Mouse (Mus musculus) forebrain, embryonic 12.5 days (tissue): ENCODE results near the gene Smyd3. TPM values are rescaled to one million over a fixed set of nuclear protein-coding genes. Genes with fewer than 3 reads are reported as not detected.

Experiments
- ATAC-seq: fragments of 200-750 bp; cut with Nextera tagmentation; 2 replicates; pipeline ENCODE4 v1.8.0; 2017; ENCODE audit warnings: moderate TSS enrichment; ENCODE audit not compliant: low FRiP score
- H3K27ac ChIP-seq: fragments of 300-500 bp; sonication (generic); 2 replicates; pipeline ENCODE4 v1.5.1; 2016; ENCODE audit warnings: mild to moderate bottlenecking
- H3K27me3 ChIP-seq: fragments of 300-500 bp; sonication (generic); 2 replicates; pipeline ENCODE4 v1.6.1; 2016; ENCODE audit warnings: mild to moderate bottlenecking
- H3K36me3 ChIP-seq: fragments of 300-500 bp; sonication (generic); replicated peaks from 2 replicates; pipeline ENCODE4 v1.6.1; 2016; ENCODE audit warnings: mild to moderate bottlenecking
- H3K4me1 ChIP-seq: fragments of 300-500 bp; sonication (generic); 2 replicates; pipeline ENCODE4 v1.6.1; 2016
- H3K4me2 ChIP-seq: fragments of 300-500 bp; sonication (generic); 2 replicates; pipeline ENCODE4 v1.6.1; 2016; ENCODE audit warnings: mild to moderate bottlenecking, moderate library complexity
- H3K4me3 ChIP-seq: fragments of 300-500 bp; sonication (generic); replicated peaks from 2 replicates; pipeline ENCODE4 v1.5.1; 2016; ENCODE audit warnings: mild to moderate bottlenecking
- H3K9ac ChIP-seq: fragments of 300-500 bp; sonication (generic); 2 replicates; pipeline ENCODE4 v1.6.1; 2016; ENCODE audit warnings: mild to moderate bottlenecking
- H3K9me3 ChIP-seq: fragments of 300-500 bp; sonication (generic); 2 replicates; pipeline ENCODE4 v1.6.1; 2016
- WGBS: fragments of 180-500 bp; shearing (Covaris S2); methylation state at CpG from one replicate; pipeline ENCODE4 v1.1.7; 2016; 5-methylcytosine and 5-hydroxymethylcytosine counted together
- polyA plus RNA-seq: library from polyadenylated mRNA; unstranded; fragments of >200 nt; fragmentation: Nextera tagmentation; extraction: Ambion mirVana; gene quantifications from 2 replicates; pipeline ENCODE4 v1.2.1, GENCODE M21; 2016

The Smyd3 gene
- polyA plus RNA-seq, 1 experiment from 2014 or later, result 13.5 TPM

GRCm38 (mm10) chr1:179129995-179130394 lies 387.8 kb downstream of the Smyd3 start:
- H3K9me3 ChIP-seq, result 0 out of 2 replicates have a peak, but pooled peaks cover 10% of the 10 kb centered on the region
- H3K27ac ChIP-seq, result no peak overlapping the region
- H3K36me3 ChIP-seq, result no peaks in the 10 kb centered on the region
- no peak overlapping the region for H3K4me3 ChIP-seq
- no peak overlapping the region for H3K4me2 ChIP-seq
- no peak for ATAC-seq
- H3K27me3 ChIP-seq, result no peaks in the 10 kb centered on the region; the same call in 1 of the 2 replicates
- no peaks in the 10 kb centered on the region for H3K4me1 ChIP-seq
- no peak overlapping the region for H3K9ac ChIP-seq
- 94% methylated on average over 5 of the region's 5 CpGs for WGBS

- 78% methylated on average over 3 of the region's 3 CpGs for WGBS
- Histone ChIP-seq H3K27me3 (no peaks in the 10 kb centered on the region; the same call in 1 of the 2 replicates), H3K9me3 (no peaks in the 10 kb centered on the region), H3K4me3 (no peak overlapping the region), H3K9ac (no peak overlapping the region), H3K36me3 (no peaks in the 10 kb centered on the region), H3K27ac (no peak overlapping the region), H3K4me2 (no peak overlapping the region), H3K4me1 (no peaks in the 10 kb centered on the region)
- ATAC-seq, result no peak
These were observed 391.6 kb downstream of the Smyd3 start for GRCm38 (mm10) chr1:179126287-179126686.

- Histone ChIP-seq H3K9me3 (no peaks in the 10 kb centered on the region), H3K9ac (no peak overlapping the region), H3K4me1 (peaks cover 8% of the 10 kb centered on the region; the same call in 1 of the 2 replicates), H3K36me3 (no peaks in the 10 kb centered on the region), H3K4me3 (no peak overlapping the region), H3K27me3 (peaks cover 12% of the 10 kb centered on the region; the same call in 1 of the 2 replicates), H3K27ac (no peak overlapping the region), H3K4me2 (no peak overlapping the region)
- ATAC-seq, result no peak
- 78% methylated on average over 11 of the region's 11 CpGs for WGBS
These were observed 395.2 kb downstream of the Smyd3 start for GRCm38 (mm10) chr1:179122476-179123229.

GRCm38 (mm10) chr1:179120217-179120966 lies 397.4 kb downstream of the Smyd3 start:
- no peak overlapping the region for H3K27ac ChIP-seq
- ATAC-seq, result no peak
- 32% methylated on average over 9 of the region's 9 CpGs for WGBS
- no peak overlapping the region for H3K9ac ChIP-seq
- H3K9me3 ChIP-seq, result no peaks in the 10 kb centered on the region
- H3K4me2 ChIP-seq, result no peak overlapping the region
- H3K4me3 ChIP-seq, result no peak overlapping the region
- no peaks in the 10 kb centered on the region for H3K36me3 ChIP-seq
- H3K27me3 ChIP-seq, result peaks cover 12% of the 10 kb centered on the region; the same call in 1 of the 2 replicates
- peaks cover 8% of the 10 kb centered on the region; the same call in 1 of the 2 replicates for H3K4me1 ChIP-seq

GRCm38 (mm10) chr1:179118673-179119072 lies 399.2 kb downstream of the Smyd3 start:
- WGBS, result 86% methylated on average over 7 of the region's 7 CpGs
- no peak for ATAC-seq

GRCm38 (mm10) chr1:179116729-179117663 lies 400.8 kb downstream of the Smyd3 start:
- no peak overlapping the region for H3K27ac ChIP-seq
- 87% methylated on average over 10 of the region's 10 CpGs for WGBS

More at GRCm38 (mm10) chr1:179118673-179119072, 399.2 kb downstream of the Smyd3 start:
- H3K4me2 ChIP-seq, result no peak overlapping the region
- no peaks in the 10 kb centered on the region for H3K36me3 ChIP-seq
- H3K4me1 ChIP-seq, result peaks cover 8% of the 10 kb centered on the region; the same call in 1 of the 2 replicates
- no peak overlapping the region for H3K9ac ChIP-seq
- H3K4me3 ChIP-seq, result no peak overlapping the region
- no peak overlapping the region for H3K27ac ChIP-seq
- peaks cover 17% of the 10 kb centered on the region; the same call in 1 of the 2 replicates for H3K27me3 ChIP-seq
- H3K9me3 ChIP-seq, result 0 out of 2 replicates have a peak, but pooled peaks cover 6% of the 10 kb centered on the region

GRCm38 (mm10) chr1:179114833-179115495 lies 402.9 kb downstream of the Smyd3 start:
- Histone ChIP-seq H3K9me3 (0 out of 2 replicates have a peak, but pooled peaks cover 9% of the 10 kb centered on the region), H3K4me3 (no peak overlapping the region), H3K4me2 (no peak overlapping the region), H3K27ac (no peak overlapping the region), H3K4me1 (0 out of 2 replicates have a peak, but pooled peaks cover under 1% of the 10 kb centered on the region), H3K27me3 (peaks cover 46% of the 10 kb centered on the region), H3K9ac (no peak overlapping the region), H3K36me3 (no peaks in the 10 kb centered on the region)
- WGBS, result 93% methylated on average over 7 of the region's 7 CpGs
- ATAC-seq, result no peak

More at GRCm38 (mm10) chr1:179116729-179117663, 400.8 kb downstream of the Smyd3 start:
- Histone ChIP-seq H3K4me1 (peaks cover 8% of the 10 kb centered on the region; the same call in 1 of the 2 replicates), H3K9ac (no peak overlapping the region), H3K27me3 (peaks cover 33% of the 10 kb centered on the region), H3K9me3 (0 out of 2 replicates have a peak, but pooled peaks cover 9% of the 10 kb centered on the region), H3K36me3 (no peaks in the 10 kb centered on the region), H3K4me2 (no peak overlapping the region), H3K4me3 (no peak overlapping the region)
- ATAC-seq, result no peak

- no peak overlapping the region for H3K4me3 ChIP-seq
- 0 out of 2 replicates have a peak, but pooled peaks cover 9% of the 10 kb centered on the region for H3K9me3 ChIP-seq
- 94% methylated on average over 3 of the region's 3 CpGs for WGBS
- peaks cover 52% of the 10 kb centered on the region for H3K27me3 ChIP-seq
- no peak overlapping the region for H3K9ac ChIP-seq
- no peaks in the 10 kb centered on the region for H3K36me3 ChIP-seq
- ATAC-seq, result no peak
- no peak overlapping the region for H3K4me2 ChIP-seq
- H3K27ac ChIP-seq, result no peak overlapping the region
- no peaks in the 10 kb centered on the region for H3K4me1 ChIP-seq
These were observed 403.5 kb downstream of the Smyd3 start for GRCm38 (mm10) chr1:179114385-179114784.

- peaks cover 31% of the 10 kb centered on the region for H3K4me1 ChIP-seq
- H3K4me2 ChIP-seq, result no peak overlapping the region; the same call in 1 of the 2 replicates
- H3K27ac ChIP-seq, result no peak overlapping the region
- H3K4me3 ChIP-seq, result no peak overlapping the region
- no peak overlapping the region for H3K9ac ChIP-seq
- ATAC-seq, result no peak
- H3K9me3 ChIP-seq, result 0 out of 2 replicates have a peak, but pooled peaks cover 4% of the 10 kb centered on the region
- no peaks in the 10 kb centered on the region for H3K36me3 ChIP-seq
- 29% methylated on average over 7 of the region's 7 CpGs for WGBS
- H3K27me3 ChIP-seq, result peaks cover 83% of the 10 kb centered on the region
These were observed 409.1 kb downstream of the Smyd3 start for GRCm38 (mm10) chr1:179108759-179109158.

- H3K36me3 ChIP-seq, result no peaks in the 10 kb centered on the region
- 37% methylated on average over 16 of the region's 16 CpGs for WGBS
- no peak for ATAC-seq
- H3K9me3 ChIP-seq, result no peaks in the 10 kb centered on the region
- peaks cover 85% of the 10 kb centered on the region for H3K27me3 ChIP-seq
- no peak overlapping the region for H3K9ac ChIP-seq
- H3K4me2 ChIP-seq, result no peak overlapping the region
- H3K4me1 ChIP-seq, result peaks cover 31% of the 10 kb centered on the region
- H3K27ac ChIP-seq, result no peak overlapping the region
- no peak overlapping the region for H3K4me3 ChIP-seq
These were observed 409.8 kb downstream of the Smyd3 start for GRCm38 (mm10) chr1:179107761-179108694.
